Mouse (Mus musculus): ENCODE measurements around the gene Cacna1b. TPM values are rescaled to one million over a fixed set of nuclear protein-coding genes. Genes with fewer than 3 reads are reported as not detected.

The Cacna1b gene
- polyA plus RNA-seq (2012; rRNA removed), result 12.5 and 13.1 TPM in 2 replicates

DNA sequence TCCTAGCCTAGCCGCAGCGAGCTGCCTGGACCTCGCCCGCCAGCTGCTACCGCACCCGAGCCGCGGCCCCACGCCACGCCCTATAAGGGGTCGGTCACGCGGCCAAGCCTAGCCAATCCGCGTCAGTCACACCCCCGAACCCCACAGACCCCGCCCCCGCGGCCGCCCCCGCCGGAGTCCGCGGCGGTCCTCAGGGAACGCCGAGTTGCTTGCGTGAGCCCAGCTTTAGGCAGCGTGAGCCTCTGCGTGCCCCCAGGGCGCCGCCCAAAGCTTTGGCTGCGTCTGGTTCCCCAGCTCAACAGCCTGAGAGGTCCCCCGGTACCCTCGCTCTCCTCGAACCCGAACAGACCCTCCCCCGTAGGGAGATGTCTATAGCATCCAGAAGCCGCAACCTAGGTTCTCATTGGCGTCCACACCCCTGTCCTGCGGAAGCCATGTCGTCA is at the start of gene Cacna1b:
TSS of gene Cacna1b (minus strand) at position 38 of the 443 bp plus-strand sequence.
- 3% methylated on average over 42 of the region's 42 CpGs for WGBS
- no peak for TF ChIP-seq CTCF (IDR thresholded peaks at IDR 0.05; ENCODE audit: borderline replicate concordance, control insufficient read depth, extremely low read depth, insufficient read depth, low read length, poor library complexity)
- peaks cover 17% of the 10 kb centered on the region for H3K4me1 ChIP-seq (replicated peaks; ENCODE audit: control insufficient read depth, insufficient read depth, low read length)
- H3K27ac ChIP-seq (ENCODE audit: control insufficient read depth, insufficient read depth, low read length), result no peak within 1 kb of the TSS
- H3K4me3 ChIP-seq (ENCODE audit: control insufficient read depth, insufficient read depth, low read length), result peak within 1 kb of the TSS; percentile 26
- DNase-seq, result peak; percentile 54
- H3K27me3 ChIP-seq (ENCODE audit: control insufficient read depth, insufficient read depth, low read length), result peaks cover 10% of the 10 kb centered on the region
- H3K36me3 ChIP-seq (ENCODE audit: control insufficient read depth, insufficient read depth, low read length), result no peaks in the 10 kb centered on the region

GRCm38 (mm10) chr2:24809746-24810145 is 46.8 kb upstream of the Cacna1b start:
- DNase-seq, result no peak
- Histone ChIP-seq H3K27ac (ENCODE audit: control insufficient read depth, insufficient read depth, low read length) (no peak overlapping the region), H3K27me3 (ENCODE audit: control insufficient read depth, insufficient read depth, low read length) (no peaks in the 10 kb centered on the region), H3K4me1 (replicated peaks; ENCODE audit: control insufficient read depth, insufficient read depth, low read length) (no peaks in the 10 kb centered on the region), H3K36me3 (ENCODE audit: control insufficient read depth, insufficient read depth, low read length) (peaks cover 53% of the 10 kb centered on the region), H3K4me3 (ENCODE audit: control insufficient read depth, insufficient read depth, low read length) (no peak overlapping the region)
- 92% methylated on average over 3 of the region's 3 CpGs for WGBS
- no peak for TF ChIP-seq CTCF (IDR thresholded peaks at IDR 0.05; ENCODE audit: borderline replicate concordance, control insufficient read depth, extremely low read depth, insufficient read depth, low read length, poor library complexity)
- no peak for TF ChIP-seq POLR2A (IDR thresholded peaks at IDR 0.05; ENCODE audit: control insufficient read depth, extremely low read depth, insufficient read depth, low read length, poor library complexity)

DNA sequence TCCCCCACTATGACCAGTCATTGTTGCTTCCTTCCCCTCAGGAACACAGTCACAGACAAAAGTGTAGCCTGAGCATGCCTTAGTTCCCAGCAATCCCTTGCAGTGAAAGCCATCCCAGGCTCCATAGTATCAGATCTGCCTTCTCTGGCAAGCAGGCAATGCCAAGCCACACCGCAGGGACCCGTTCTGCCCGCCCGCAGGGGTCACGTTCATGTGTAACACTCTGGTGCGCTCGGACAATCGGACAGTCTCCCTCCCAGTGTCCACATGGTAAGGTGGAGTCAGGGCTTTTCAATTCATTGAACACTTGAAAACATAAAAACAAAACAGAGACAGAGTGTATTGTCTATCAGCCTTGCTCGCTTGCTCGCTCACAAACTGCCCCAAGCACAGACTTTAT is 44.7 kb upstream of the Cacna1b start:
- TF ChIP-seq CTCF (IDR thresholded peaks at IDR 0.05; ENCODE audit: borderline replicate concordance, control insufficient read depth, extremely low read depth, insufficient read depth, low read length, poor library complexity) (no peak), POLR2A (IDR thresholded peaks at IDR 0.05; ENCODE audit: control insufficient read depth, extremely low read depth, insufficient read depth, low read length, poor library complexity) (no peak)
- no peak for DNase-seq
- H3K4me1 ChIP-seq (replicated peaks; ENCODE audit: control insufficient read depth, insufficient read depth, low read length), result no peaks in the 10 kb centered on the region
- peaks cover 55% of the 10 kb centered on the region for H3K36me3 ChIP-seq (ENCODE audit: control insufficient read depth, insufficient read depth, low read length)
- no peaks in the 10 kb centered on the region for H3K27me3 ChIP-seq (ENCODE audit: control insufficient read depth, insufficient read depth, low read length)
- 99% methylated on average over 10 of the region's 10 CpGs for WGBS
- H3K27ac ChIP-seq (ENCODE audit: control insufficient read depth, insufficient read depth, low read length), result no peak overlapping the region
- no peak overlapping the region for H3K4me3 ChIP-seq (ENCODE audit: control insufficient read depth, insufficient read depth, low read length)

- TF ChIP-seq CTCF (IDR thresholded peaks at IDR 0.05; ENCODE audit: borderline replicate concordance, control insufficient read depth, extremely low read depth, insufficient read depth, low read length, poor library complexity) (no peak), POLR2A (IDR thresholded peaks at IDR 0.05; ENCODE audit: control insufficient read depth, extremely low read depth, insufficient read depth, low read length, poor library complexity) (no peak)
- H3K36me3 ChIP-seq (ENCODE audit: control insufficient read depth, insufficient read depth, low read length), result peaks cover 54% of the 10 kb centered on the region
These were observed 44.1 kb upstream of the Cacna1b start for GRCm38 (mm10) chr2:24807036-24807435.

GRCm38 (mm10) chr2:24806143-24806542 is 43.2 kb upstream of the Cacna1b start:
- H3K27me3 ChIP-seq (ENCODE audit: control insufficient read depth, insufficient read depth, low read length), result no peaks in the 10 kb centered on the region
- no peaks in the 10 kb centered on the region for H3K4me1 ChIP-seq (replicated peaks; ENCODE audit: control insufficient read depth, insufficient read depth, low read length)
- H3K27ac ChIP-seq (ENCODE audit: control insufficient read depth, insufficient read depth, low read length), result no peak overlapping the region
- H3K4me3 ChIP-seq (ENCODE audit: control insufficient read depth, insufficient read depth, low read length), result no peak overlapping the region
- TF ChIP-seq CTCF (IDR thresholded peaks at IDR 0.05; ENCODE audit: borderline replicate concordance, control insufficient read depth, extremely low read depth, insufficient read depth, low read length, poor library complexity) (no peak), POLR2A (IDR thresholded peaks at IDR 0.05; ENCODE audit: control insufficient read depth, extremely low read depth, insufficient read depth, low read length, poor library complexity) (no peak)
- H3K36me3 ChIP-seq (ENCODE audit: control insufficient read depth, insufficient read depth, low read length), result peaks cover 62% of the 10 kb centered on the region
- 99% methylated on average over 6 of the region's 6 CpGs for WGBS
- no peak for DNase-seq

More at GRCm38 (mm10) chr2:24807036-24807435, 44.1 kb upstream of the Cacna1b start:
- no peaks in the 10 kb centered on the region for H3K27me3 ChIP-seq (ENCODE audit: control insufficient read depth, insufficient read depth, low read length)
- DNase-seq, result no peak
- WGBS, result 99% methylated on average over 3 of the region's 3 CpGs
- no peaks in the 10 kb centered on the region for H3K4me1 ChIP-seq (replicated peaks; ENCODE audit: control insufficient read depth, insufficient read depth, low read length)
- H3K4me3 ChIP-seq (ENCODE audit: control insufficient read depth, insufficient read depth, low read length), result no peak overlapping the region
- H3K27ac ChIP-seq (ENCODE audit: control insufficient read depth, insufficient read depth, low read length), result no peak overlapping the region

DNA sequence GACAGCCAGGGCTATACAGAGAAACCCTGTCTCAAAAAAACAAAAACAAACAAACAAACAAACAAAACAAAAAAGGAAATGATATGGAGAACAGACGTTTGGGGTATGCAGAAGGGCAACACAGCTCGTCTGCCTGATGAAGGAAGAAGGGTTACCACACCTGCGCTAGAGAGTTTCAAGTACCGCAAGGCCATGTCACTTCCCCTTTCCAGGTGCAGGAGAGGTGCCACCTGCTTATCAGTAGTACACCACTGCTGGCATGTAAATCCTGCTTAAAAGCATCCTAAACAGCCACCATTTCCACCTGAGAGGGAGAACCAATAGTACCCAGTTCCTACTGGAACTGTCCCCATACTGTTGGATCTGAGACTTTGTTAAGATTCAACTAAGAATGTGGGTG is 42.7 kb upstream of the Cacna1b start:
- Histone ChIP-seq H3K27ac (ENCODE audit: control insufficient read depth, insufficient read depth, low read length) (no peak overlapping the region), H3K4me3 (ENCODE audit: control insufficient read depth, insufficient read depth, low read length) (no peak overlapping the region), H3K27me3 (ENCODE audit: control insufficient read depth, insufficient read depth, low read length) (no peaks in the 10 kb centered on the region), H3K4me1 (replicated peaks; ENCODE audit: control insufficient read depth, insufficient read depth, low read length) (no peaks in the 10 kb centered on the region), H3K36me3 (ENCODE audit: control insufficient read depth, insufficient read depth, low read length) (peaks cover 67% of the 10 kb centered on the region)
- TF ChIP-seq CTCF (IDR thresholded peaks at IDR 0.05; ENCODE audit: borderline replicate concordance, control insufficient read depth, extremely low read depth, insufficient read depth, low read length, poor library complexity), result no peak
- TF ChIP-seq POLR2A (IDR thresholded peaks at IDR 0.05; ENCODE audit: control insufficient read depth, extremely low read depth, insufficient read depth, low read length, poor library complexity), result no peak
- DNase-seq, result no peak
- WGBS, result 78% methylated on average over 4 of the region's 4 CpGs

- Histone ChIP-seq H3K36me3 (ENCODE audit: control insufficient read depth, insufficient read depth, low read length) (peaks cover 42% of the 10 kb centered on the region), H3K27ac (ENCODE audit: control insufficient read depth, insufficient read depth, low read length) (no peak overlapping the region), H3K27me3 (ENCODE audit: control insufficient read depth, insufficient read depth, low read length) (no peaks in the 10 kb centered on the region), H3K4me1 (replicated peaks; ENCODE audit: control insufficient read depth, insufficient read depth, low read length) (no peaks in the 10 kb centered on the region), H3K4me3 (ENCODE audit: control insufficient read depth, insufficient read depth, low read length) (no peak overlapping the region)
- WGBS, result 67% methylated on average over 5 of the region's 5 CpGs
- DNase-seq, result no peak
- TF ChIP-seq CTCF (IDR thresholded peaks at IDR 0.05; ENCODE audit: borderline replicate concordance, control insufficient read depth, extremely low read depth, insufficient read depth, low read length, poor library complexity) (no peak), POLR2A (IDR thresholded peaks at IDR 0.05; ENCODE audit: control insufficient read depth, extremely low read depth, insufficient read depth, low read length, poor library complexity) (no peak)
These were observed 34.0 kb upstream of the Cacna1b start for GRCm38 (mm10) chr2:24796833-24797457.
